Mouse (Mus musculus) 3134 (cell line): ENCODE measurements around the gene Olfr1340.

Experiments
- DNase-seq: peaks from one replicate; pipeline ENCODE4 v3.0.0-alpha.2; 2011; ENCODE audit warnings: low spot score; ENCODE audit not compliant: insufficient read length; ENCODE audit errors: extremely low read depth

The Olfr1340 gene

GRCm38 (mm10) chr4:118719838-118720237 is at the start of gene Olfr1340:
Gene Olfr1340, plus strand, starts transcription at chr4:118720138.
- DNase-seq: no peak

- DNase-seq: no peak
Measured at GRCm38 (mm10) chr4:118687086-118687485, 32.9 kb upstream of the Olfr1340 start.

GRCm38 (mm10) chr4:118692412-118692973 is 27.4 kb upstream of the Olfr1340 start, which contains the start of gene Olfr1342:
Gene Olfr1342, minus strand, starts transcription at chr4:118692756.
- no peak for DNase-seq

- DNase-seq: no peak
Measured at GRCm38 (mm10) chr4:118693812-118694211, 26.1 kb upstream of the Olfr1340 start.

GRCm38 (mm10) chr4:118703223-118703622 is 16.7 kb upstream of the Olfr1340 start, which contains the start of gene Olfr1341:
Gene Olfr1341, plus strand, starts transcription at chr4:118703523.
- no peak for DNase-seq

- DNase-seq: no peak
Measured at GRCm38 (mm10) chr4:118708086-118708485, 11.9 kb upstream of the Olfr1340 start.

GRCm38 (mm10) chr4:118711656-118712055 is 8.3 kb upstream of the Olfr1340 start:
- DNase-seq: no peak

GRCm38 (mm10) chr4:118721742-118722483 is 2.0 kb downstream of the Olfr1340 start:
- no peak for DNase-seq

- DNase-seq: no peak
Measured at GRCm38 (mm10) chr4:118731875-118732274, 11.9 kb downstream of the Olfr1340 start, which contains the start of gene Olfr1339. Gene Olfr1339, plus strand, starts transcription at chr4:118732175.

- DNase-seq: no peak
Measured at GRCm38 (mm10) chr4:118739574-118739973, 19.6 kb downstream of the Olfr1340 start.

- DNase-seq: no peak
Measured at GRCm38 (mm10) chr4:118740988-118741698, 21.2 kb downstream of the Olfr1340 start.

GRCm38 (mm10) chr4:118741881-118742280 is 21.9 kb downstream of the Olfr1340 start:
- no peak for DNase-seq

- DNase-seq: no peak
Measured at GRCm38 (mm10) chr4:118758637-118759036, 38.7 kb downstream of the Olfr1340 start, which contains the start of gene Olfr1338. Gene Olfr1338, minus strand, starts transcription at chr4:118758737.
